Mouse (Mus musculus): ENCODE results near the gene Cela3b.
"Not testable (repeated sequence)": the region's sequence is repeated elsewhere in the genome, so short reads cannot be mapped to it uniquely, and the experiment has no call there.

Gene Cela3b

DNA sequence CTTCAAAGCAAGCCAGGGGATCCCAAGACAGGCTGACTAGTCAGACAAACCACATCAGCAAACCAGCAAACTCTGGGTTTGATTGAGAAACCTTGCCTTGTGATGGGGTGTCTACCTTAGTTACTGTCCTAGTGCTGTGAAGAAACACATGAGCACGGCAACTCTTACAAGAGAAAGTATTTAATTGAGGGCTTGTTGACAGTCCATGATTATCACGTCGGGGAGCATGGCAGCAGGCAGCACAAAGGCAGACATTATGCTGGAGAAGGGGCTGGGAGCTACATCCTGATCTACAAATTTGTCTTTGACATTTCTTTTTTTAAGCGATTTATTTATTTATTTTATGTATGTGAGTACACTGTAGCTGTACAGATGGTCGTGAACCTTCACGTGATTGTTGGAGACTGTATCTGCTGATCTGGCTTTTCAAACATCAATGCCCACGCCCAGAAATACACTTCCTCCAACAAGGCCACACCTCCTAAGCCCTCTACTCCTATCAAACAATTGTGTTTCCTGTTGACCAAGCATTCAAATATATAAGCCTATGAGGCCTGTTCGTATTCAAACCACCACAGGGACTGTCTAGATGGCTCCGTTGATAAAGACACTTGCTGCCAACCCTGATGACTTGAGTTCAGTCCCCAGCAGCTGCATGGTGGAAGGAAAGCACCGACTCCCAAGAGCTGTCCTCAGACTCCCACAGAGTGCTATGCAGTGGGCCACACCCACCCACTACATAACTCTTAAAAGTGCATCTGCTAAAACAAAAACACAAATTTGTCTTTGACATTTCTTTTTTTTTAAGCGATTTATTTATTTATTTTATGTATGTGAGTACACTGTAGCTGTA, 12.4 kb downstream of the Cela3b start:
- DNase-seq (ENCODE audit: low spot score in 2 of 2), result no peak

- DNase-seq (ENCODE audit: low spot score in 2 of 2), result no peak
Measured at GRCm38 (mm10) chr4:137414936-137415335, 15.4 kb downstream of the Cela3b start.

GRCm38 (mm10) chr4:137412185-137412709, 18.1 kb downstream of the Cela3b start:
- not testable (repeated sequence) for DNase-seq (ENCODE audit: low spot score in 2 of 2)

DNA sequence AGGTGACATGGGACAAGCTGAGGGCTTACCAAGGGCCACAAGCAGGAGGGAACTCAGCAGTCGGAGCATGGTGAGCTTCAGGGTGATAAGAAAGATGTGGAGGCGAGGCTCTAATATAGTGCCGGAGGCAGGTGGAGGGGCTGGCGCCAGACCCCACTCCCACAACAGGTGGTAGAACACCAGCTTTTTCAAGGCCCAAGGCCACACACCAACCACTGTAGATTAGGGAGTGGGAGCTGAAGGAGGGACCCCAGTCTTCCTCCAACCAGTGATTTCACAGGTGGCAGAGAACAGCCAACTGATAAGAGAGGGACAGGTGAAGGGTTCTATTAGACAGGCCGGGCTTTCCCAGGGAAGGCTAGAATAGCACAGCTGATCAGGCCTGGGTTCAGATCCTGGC, 20.6 kb downstream of the Cela3b start, which contains the start of gene Cela3a:
Gene Cela3a, minus strand, starts transcription at position 101 of the 400 bp plus-strand sequence.
- no peak for DNase-seq (ENCODE audit: low spot score in 2 of 2)

- DNase-seq (ENCODE audit: low spot score in 2 of 2), result no peak
Measured at GRCm38 (mm10) chr4:137405571-137405970, 24.8 kb downstream of the Cela3b start.

GRCm38 (mm10) chr4:137396641-137397525, 33.5 kb downstream of the Cela3b start:
- DNase-seq (ENCODE audit: low spot score in 2 of 2), result peak; percentile 17 to 68

DNA sequence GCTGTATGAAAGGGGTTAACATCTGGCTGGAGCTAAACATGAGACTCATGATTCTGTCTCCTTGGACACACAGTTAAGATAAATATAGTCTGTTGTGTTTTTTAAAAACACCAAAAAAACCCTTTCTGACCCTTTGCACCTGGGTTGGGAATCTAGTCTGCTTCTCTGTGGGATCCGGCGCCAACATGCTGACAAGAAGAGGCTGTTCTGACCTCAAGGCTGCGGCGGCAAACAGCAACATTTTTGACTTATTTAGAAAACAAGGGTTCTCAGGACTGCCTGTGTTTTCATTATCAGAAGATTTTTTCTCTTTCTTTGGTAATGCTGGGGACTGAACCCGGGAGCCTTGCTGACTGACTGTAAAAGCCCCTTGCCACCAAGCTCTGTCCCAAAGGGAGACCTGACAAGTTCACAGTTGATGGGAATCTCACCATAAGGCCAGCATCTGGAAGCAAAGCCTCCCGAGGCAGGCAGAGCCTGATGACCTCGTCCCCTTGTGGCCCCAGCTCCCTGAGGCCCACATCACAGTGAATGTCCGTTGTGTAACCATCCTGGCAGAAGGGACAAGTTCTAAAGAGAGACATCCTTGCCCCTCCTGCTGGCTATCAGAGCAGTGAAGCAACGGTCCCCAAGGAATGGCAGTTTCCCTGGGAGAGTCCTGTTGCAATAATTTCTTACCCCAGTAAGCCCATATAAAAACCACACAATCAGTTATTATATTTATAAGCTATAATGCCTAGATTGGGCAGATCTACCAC, 36.8 kb downstream of the Cela3b start:
- no peak for DNase-seq (ENCODE audit: low spot score in 2 of 2)

GRCm38 (mm10) chr4:137392874-137393273, 37.5 kb downstream of the Cela3b start:
- DNase-seq (ENCODE audit: low spot score in 2 of 2), result no peak

DNA sequence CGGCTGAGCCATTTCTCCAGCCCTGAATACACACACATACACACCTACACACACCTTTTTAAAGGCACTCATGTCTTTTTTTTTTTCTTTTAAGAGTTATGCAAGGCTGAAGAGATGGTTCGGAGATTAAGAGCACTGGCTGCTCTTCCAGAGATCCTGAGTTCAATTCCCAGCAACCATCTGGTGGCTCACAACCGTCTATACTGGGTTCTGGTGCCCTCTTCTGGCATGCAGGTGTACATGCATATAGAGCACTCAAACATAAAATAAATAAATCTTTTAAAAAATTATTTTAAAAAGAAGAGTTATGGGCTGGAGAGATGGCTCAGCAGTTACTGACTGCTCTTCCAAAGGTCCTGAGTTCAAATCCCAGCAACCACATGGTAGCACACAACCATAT, 39.1 kb downstream of the Cela3b start:
- no peak for DNase-seq (ENCODE audit: low spot score in 2 of 2)

GRCm38 (mm10) chr4:137390196-137390595, 40.1 kb downstream of the Cela3b start:
- no peak for DNase-seq (ENCODE audit: low spot score in 2 of 2)

DNA sequence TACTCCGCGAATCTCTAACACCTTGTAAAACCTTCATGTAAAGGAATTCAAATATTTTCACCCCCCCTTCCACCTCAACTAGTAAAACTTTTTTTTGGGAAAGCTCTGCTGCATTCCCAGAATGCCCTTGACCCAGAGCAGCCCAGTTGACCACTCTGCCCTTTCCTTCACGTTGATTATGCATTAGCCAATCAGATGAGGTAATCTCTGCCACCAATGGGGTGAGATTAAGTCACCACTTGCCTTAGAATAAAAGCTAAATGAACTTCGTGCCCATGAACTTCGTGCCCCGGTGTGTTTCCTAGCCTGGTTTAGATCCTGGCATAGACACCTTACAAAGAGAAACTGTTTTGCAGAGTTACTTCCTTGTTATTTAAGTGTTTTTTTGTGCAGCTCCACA, 41.4 kb downstream of the Cela3b start:
- DNase-seq (ENCODE audit: low spot score in 2 of 2), result no peak

GRCm38 (mm10) chr4:137388059-137388794, 42.1 kb downstream of the Cela3b start:
- DNase-seq (ENCODE audit: low spot score in 2 of 2), result peak; percentile 82 to 88

- DNase-seq (ENCODE audit: low spot score in 2 of 2), result no peak
Measured at GRCm38 (mm10) chr4:137387482-137388058, 42.8 kb downstream of the Cela3b start.

DNA sequence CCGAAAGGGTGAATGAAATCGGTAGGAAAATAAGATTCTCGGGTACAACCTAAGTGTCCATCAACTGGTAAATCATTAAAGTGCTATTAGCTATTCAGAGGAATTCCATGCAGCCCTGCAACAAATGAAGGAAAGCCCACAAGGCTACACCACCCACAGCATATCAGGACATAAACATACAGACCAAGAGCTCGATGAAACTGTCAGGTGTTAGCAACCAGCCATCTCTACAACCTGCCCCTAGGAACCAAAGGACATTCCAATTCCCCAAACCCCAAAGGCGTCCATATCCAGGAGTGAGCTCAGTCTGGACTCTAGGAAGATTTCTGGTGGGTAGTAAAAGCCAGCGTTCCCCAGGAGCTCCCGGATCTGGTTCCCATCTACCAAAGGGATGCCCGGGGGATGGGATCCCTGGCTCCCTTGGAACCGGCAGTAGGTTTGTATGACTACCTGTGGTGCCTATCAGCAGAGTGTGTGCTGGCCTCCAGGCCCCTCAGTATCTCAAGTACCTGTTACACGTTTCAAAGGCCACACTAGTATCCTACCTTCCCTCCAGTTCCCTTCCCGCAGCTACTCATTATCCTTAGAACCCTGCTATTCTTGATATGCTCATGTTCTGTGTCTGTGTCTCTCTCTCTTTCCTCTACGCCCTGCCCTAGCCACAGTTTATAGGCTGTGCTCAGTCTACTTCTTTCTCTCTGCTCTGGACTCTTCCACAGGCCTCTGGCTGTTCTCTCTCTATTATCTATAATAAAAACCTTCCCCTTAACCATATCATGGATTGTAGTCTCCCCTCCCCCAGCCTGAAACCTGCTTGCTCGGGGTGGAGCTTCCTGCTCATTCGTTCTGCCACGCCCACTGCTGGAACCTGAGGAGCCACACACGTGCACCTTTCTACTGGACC, 49.4 kb downstream of the Cela3b start:
- DNase-seq (ENCODE audit: low spot score in 2 of 2), result no peak

DNA sequence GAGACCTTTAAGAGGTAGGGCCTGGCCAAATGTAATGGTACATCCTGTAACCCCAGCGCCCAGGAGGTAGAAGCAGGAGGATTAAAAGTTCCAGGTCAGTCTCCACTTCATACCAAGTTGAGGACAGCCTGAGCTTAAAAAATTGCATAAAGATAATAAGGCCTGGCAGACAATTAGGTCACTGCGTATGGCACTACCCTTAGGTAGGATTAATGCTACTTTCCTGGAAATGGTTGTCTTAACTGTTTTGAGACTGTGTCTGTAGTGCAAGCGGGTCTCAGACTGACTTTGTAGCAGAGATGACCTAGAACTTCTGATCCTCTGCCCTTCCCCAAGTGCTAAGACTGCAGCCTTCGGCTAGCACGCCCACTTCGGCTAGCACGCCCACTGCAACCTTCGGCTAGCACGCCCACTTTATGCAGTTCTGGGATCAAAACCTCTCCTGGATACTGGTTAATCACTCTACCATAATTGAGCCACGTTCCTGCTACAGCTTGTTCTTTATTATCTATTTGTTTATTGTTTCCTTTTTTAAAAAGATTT, 50.6 kb downstream of the Cela3b start:
- no peak for DNase-seq (ENCODE audit: low spot score in 2 of 2)

DNA sequence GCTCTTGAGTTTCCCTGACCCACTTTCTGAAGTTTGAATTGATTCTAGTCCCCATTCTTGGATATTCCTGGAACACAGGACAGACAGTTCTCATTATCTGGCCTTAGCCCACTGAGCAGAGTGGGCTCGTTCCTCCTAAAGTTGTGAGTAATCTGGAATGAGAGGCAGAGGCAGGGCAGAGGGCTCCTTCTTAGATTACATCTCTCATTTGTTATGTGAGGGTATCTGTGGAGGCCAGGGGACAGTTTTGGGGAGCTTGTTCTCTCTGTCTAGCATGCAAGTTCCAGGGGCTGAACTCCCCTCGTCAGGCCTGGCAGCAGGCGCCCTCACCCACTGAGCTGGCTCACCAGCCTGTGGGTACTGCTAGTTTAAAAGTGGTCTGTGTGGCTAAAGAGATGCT, 51.3 kb downstream of the Cela3b start:
- DNase-seq (ENCODE audit: low spot score in 2 of 2), result no peak

DNA sequence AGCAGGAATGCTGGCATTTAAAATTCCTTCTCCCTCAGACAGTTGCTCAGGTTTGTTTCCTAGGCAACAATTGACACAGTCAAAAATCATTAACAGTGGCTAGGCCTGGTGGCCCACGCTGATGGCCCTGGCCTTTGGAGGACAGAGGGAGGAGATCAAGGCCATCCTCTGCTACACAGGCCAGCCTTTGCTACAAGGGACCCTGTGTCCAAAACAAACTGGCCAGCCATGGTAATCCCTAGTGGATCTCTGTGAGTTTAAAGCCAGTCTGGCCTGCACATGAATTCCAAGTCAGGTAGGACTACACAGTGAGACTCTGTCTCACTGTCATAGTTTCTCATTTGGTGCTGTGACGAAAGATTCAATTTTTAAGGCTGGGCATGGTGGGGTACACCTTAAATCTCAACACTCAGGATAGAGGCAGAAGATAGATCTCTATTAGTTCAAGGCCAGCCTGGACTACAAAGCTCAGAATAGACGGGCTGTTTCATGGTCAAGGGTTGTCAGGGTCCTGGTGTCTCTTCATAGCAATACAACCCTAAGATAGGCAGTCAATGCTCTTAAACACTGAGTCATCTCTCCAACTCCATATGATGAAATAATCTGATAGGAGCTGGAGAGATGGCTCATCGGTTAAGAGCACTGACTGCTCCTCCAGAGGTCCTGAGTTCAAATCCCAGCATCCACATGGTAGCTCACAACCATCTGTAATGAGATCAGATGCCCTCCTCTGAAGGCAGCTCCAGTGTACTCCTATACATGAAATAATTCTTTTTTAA, 52.6 kb downstream of the Cela3b start:
- DNase-seq (ENCODE audit: low spot score in 2 of 2), result no peak

DNA sequence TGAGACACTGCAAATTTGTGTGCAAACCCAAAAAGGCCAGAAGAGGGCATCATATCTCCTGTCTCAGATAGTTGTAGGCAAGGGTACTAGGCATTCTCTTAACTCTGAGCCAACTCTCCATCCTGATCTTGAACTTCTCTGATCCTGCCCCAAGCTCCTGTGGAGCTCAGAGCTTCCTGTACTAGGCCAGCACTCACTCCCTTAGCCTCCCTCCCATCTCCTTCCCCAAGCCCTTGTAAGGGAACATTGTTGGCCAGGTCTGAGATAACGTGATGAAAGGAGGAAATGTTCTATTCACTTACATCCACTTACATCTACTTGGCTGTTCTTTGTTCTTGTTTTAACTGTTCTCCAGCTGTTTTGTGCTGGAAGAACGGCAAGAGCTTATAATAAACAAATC, 53.6 kb downstream of the Cela3b start:
- DNase-seq (ENCODE audit: low spot score in 2 of 2), result no peak

Data from urinary bladder, adult 18-20 months (tissue).